Mouse (Mus musculus) testis, adult 2 months (tissue): ENCODE data around the gene Kbtbd13.

Experiments used
- CTCF ChIP-seq: fragments of 200-500 bp; IDR thresholded peaks from 2 replicates; pipeline ENCODE4 v1.5.1; 2012; ENCODE audit warnings: low read depth, mild to moderate bottlenecking, inconsistent platforms, low read length, moderate library complexity; ENCODE audit not compliant: control insufficient read depth, insufficient read depth, insufficient replicate concordance
- POLR2A ChIP-seq: fragments of 200-500 bp; IDR thresholded peaks from 2 replicates; pipeline ENCODE4 v1.6.1; 2012; ENCODE audit warnings: low read depth, mild to moderate bottlenecking, inconsistent platforms, low read length, moderate library complexity; ENCODE audit not compliant: control insufficient read depth

GRCm38 (mm10) chr9:65374468-65375162 lies 16.8 kb downstream of the Kbtbd13 start:
- TF ChIP-seq POLR2A (no peak), CTCF (no peak)
